Mouse (Mus musculus) liver, embryonic 14.5 days (tissue): ENCODE measurements around the gene Urb1.

ENCODE experiments used
- CTCF ChIP-seq: IDR thresholded peaks from 2 replicates; pipeline ENCODE4 v1.5.1; 2016; ENCODE audit warnings: antibody characterized with exemption, low read depth, control low read depth
- EP300 ChIP-seq: IDR thresholded peaks from 2 replicates; pipeline ENCODE4 v1.6.1; 2016; ENCODE audit warnings: antibody characterized with exemption, low read depth

GRCm38 (mm10) chr16:90851621-90852334 lies 41.6 kb upstream of the Urb1 start:
- TF ChIP-seq CTCF (no peak), EP300 (no peak)
